Mouse (Mus musculus) limb, embryonic 13.5 days (tissue): ENCODE measurements around the gene Tbc1d23. TPM values are rescaled to one million over a fixed set of nuclear protein-coding genes. Genes with fewer than 3 reads are reported as not detected.

Experiments used
- polyA plus RNA-seq: library from polyadenylated mRNA; unstranded; fragments of >200 nt; fragmentation: Nextera tagmentation; extraction: Ambion mirVana; gene quantifications from 2 replicates; pipeline ENCODE4 v1.2.1, GENCODE M21; 2015

Tbc1d23 gene
- polyA plus RNA-seq, 1 experiment from 2014 or later: 35.3 TPM

Other genes with a start within 250 kb of the Tbc1d23 start
- 0.08 TPM in 1 of 2 replicates, not detected in the other for gene Tmem45a2, start 160.1 kb downstream of the Tbc1d23 start, polyA plus RNA-seq
- gene Tomm70a, start 109.8 kb downstream of the Tbc1d23 start, polyA plus RNA-seq: 40.2 and 40.4 TPM in 2 replicates
- gene Nit2, start 64.2 kb downstream of the Tbc1d23 start, polyA plus RNA-seq: 93.8 and 101 TPM in 2 replicates
- gene Tmem30c, start 61.4 kb upstream of the Tbc1d23 start, polyA plus RNA-seq: 0.11 and 0.17 TPM in 2 replicates
- 31.5 and 37.3 TPM in 2 replicates for gene Filip1l, start 121.6 kb upstream of the Tbc1d23 start, polyA plus RNA-seq